Mouse (Mus musculus): ENCODE measurements around the gene Ddx1. TPM values are rescaled to one million over a fixed set of nuclear protein-coding genes. Genes with fewer than 3 reads are reported as not detected.

Ddx1 gene
- total RNA-seq, 2 experiments from 2014 or later: 26.9 to 64.0 TPM

- ATAC-seq (ENCODE audit: poor library complexity, severe bottlenecking): no peak
Measured at GRCm38 (mm10) chr12:13167116-13167515, 81.9 kb downstream of the Ddx1 start.

Other genes starting within 250 kb of the Ddx1 start
- 7.3 and 9.6 TPM in 2 replicates for gene Nbas, start 19.9 kb upstream of the Ddx1 start, total RNA-seq (2015)
- gene Nbas, start 19.9 kb upstream of the Ddx1 start, total RNA-seq (2017): 9.0 and 9.4 TPM in 2 replicates

Data from megakaryocyte, adult 5-6 weeks (primary cell).